Mouse (Mus musculus) Patski (cell line): ENCODE data around the gene Gpr62. TPM values are rescaled to one million over a fixed set of nuclear protein-coding genes. Genes with fewer than 3 reads are reported as not detected.

Experiments
- ATAC-seq: fragments of 100-300 bp; one replicate; pipeline ENCODE4 v1.8.0; 2021
- CTCF ChIA-PET: fragments of 350-600 bp; sonication (Branson Sonifier 250); formaldehyde crosslinking; loops from one replicate; lab custom pipeline; 2022; ENCODE audit warnings: inconsistent platforms; lab: Charles Lee
- POLR2A ChIA-PET: fragments of 350-600 bp; sonication (Branson Sonifier 250); formaldehyde crosslinking; loops from one replicate; lab custom pipeline; 2022; ENCODE audit warnings: antibody characterized with exemption, inconsistent platforms; lab: Charles Lee
- DNase-seq: peaks from one replicate; pipeline ENCODE4 v3.0.0-alpha.2; 2011; ENCODE audit warnings: low read depth, low spot score
- H3K27me3 ChIP-seq: fragments of 371-371 bp; one replicate; pipeline ENCODE4 v1.5.1; 2021
- CTCF ChIP-seq: fragments of 100-300 bp; IDR thresholded peaks from one replicate; pipeline ENCODE4 v1.5.1; 2021
- in situ Hi-C: fragments of 300-500 bp; cut with MboI; formaldehyde crosslinking; loops from 3 replicates; pipeline ENCODE4 v1.11.1; 2018; ENCODE audit warnings: low pct_unique_long_range_greater_than_20kb, mixed read lengths
- polyA plus RNA-seq: library from polyadenylated mRNA; unstranded; gene quantifications from one replicate; pipeline ENCODE4 v1.2.3, GENCODE M21; 2021

Gene Gpr62
- polyA plus RNA-seq, 1 experiment from 2014 or later: 0.05 TPM

DNA sequence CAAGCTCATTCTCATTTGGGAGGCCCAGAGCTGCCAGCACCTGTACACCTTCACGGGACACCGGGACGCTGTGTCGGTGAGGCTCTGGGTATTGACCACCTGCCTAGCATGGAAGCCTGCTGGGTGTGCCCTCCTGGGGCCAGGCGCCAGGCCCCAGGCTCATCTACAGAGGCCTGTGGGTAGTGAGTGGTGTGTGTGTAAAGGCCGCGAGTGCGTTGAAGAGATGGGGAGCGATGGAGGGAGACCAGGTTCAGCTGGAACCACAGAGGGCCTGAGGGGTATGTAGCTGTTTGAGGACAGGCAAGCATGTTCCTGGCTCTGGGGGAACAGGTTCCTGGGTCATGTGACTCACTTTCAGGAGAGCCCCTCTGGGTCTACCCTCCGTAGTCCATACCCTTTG, 17.4 kb upstream of the Gpr62 start:
- ChIA-PET POLR2A (no interaction called here), CTCF (no interaction called here)
- in situ Hi-C loops: no loop called here
- ATAC-seq (no peak), DNase-seq (no peak)
- no peak for TF ChIP-seq CTCF
- no peaks in the 10 kb centered on the region for H3K27me3 ChIP-seq

DNA sequence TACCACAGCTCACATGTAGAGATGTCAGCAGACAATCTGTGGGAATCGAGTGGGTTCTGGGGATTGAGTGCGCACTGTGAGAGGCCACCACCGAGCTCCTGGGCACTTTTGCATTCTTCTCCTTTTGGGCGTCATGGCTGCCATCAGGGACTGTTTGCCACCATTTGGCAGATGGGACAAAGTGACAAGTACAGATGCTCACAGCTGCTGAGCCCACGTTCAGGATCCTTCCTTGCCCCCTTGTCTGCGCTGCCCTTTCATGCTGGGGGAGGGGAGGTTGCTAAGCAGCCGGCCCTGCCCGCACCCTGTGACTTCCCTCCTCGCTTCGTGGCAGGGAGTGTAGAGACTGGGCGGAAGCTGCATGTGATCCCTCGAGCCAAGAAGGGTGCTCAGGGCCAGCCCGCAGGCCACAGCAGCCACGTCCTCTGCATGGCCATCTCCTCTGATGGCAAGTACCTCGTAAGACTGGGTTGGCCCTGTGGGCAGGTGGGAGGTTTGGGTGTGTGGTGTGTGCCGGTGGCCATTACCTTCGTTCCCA, 16.9 kb upstream of the Gpr62 start:
- no peak for ATAC-seq
- in situ Hi-C loops: no loop called here
- CTCF ChIA-PET: no interaction called here
- DNase-seq: no peak
- no peak for TF ChIP-seq CTCF
- H3K27me3 ChIP-seq: no peaks in the 10 kb centered on the region
- POLR2A ChIA-PET: no interaction called here

GRCm38 (mm10) chr9:106481676-106482075, 15.9 kb upstream of the Gpr62 start:
- CTCF ChIA-PET: no interaction called here
- in situ Hi-C loops: no loop called here

DNA sequence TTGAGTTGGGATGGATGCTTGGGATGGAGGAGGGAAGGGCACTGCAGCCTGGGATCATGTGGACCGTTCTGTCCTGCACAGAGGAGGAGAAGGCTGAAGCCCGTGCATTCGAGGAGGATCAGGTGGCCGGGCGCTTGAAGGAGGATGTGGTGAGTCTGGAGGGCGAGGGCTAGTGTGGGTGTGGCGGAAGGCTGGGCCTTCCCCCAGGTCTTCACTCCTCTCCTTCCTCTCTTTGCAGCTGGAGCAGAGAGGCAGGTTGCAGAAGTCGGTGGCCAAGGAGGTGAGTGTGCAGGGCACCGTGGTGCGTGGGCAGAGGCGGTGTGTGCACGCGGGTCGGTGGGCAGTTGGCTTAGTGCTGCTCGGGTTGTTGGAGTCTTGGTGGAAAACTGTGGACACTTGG, 15.3 kb upstream of the Gpr62 start:
- no peaks in the 10 kb centered on the region for H3K27me3 ChIP-seq
- TF ChIP-seq CTCF: no peak
- DNase-seq: no peak
- ChIA-PET CTCF (no interaction called here), POLR2A (no interaction called here)
- ATAC-seq: no peak
- in situ Hi-C loops: no loop called here

More at GRCm38 (mm10) chr9:106481676-106482075, 15.9 kb upstream of the Gpr62 start:
- no peak for TF ChIP-seq CTCF
- no peaks in the 10 kb centered on the region for H3K27me3 ChIP-seq
- DNase-seq (no peak), ATAC-seq (no peak)
- POLR2A ChIA-PET: no interaction called here

- no peak for TF ChIP-seq CTCF
- in situ Hi-C loops: no loop called here
- CTCF ChIA-PET: no interaction called here
- H3K27me3 ChIP-seq: no peaks in the 10 kb centered on the region
- ATAC-seq (no peak), DNase-seq (no peak)
- POLR2A ChIA-PET: no interaction called here
These were observed 14.8 kb upstream of the Gpr62 start for GRCm38 (mm10) chr9:106480541-106480940.

DNA sequence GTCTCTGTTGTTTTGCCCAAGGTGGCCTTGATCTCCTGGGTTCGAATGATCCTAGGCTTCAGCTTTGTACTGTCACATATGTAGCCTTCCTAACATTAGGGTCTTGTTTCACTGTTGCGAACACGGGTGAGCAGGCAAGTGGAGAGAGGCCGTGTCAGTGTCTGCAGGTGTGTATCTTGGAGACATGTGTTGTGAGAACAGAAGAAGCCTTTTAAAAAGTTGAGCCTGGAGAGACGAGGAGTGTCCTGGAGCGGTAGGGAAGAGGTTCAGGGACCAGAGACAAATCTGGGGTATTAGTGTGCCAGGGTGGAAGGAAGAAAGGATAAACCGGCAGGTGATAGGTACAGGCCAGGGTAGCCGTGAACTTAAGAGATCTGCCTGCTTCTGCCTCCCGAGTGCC, 12.4 kb upstream of the Gpr62 start:
- CTCF ChIA-PET: interaction anchor here (1.3 to 3.7 kb wide), 4 partner anchors 29 to 266 kb away, joined by 3 to 33 read pairs (median 19); partner anchors contain the start of genes Abhd14a and Rpl29
- no peaks in the 10 kb centered on the region for H3K27me3 ChIP-seq
- ATAC-seq (no peak), DNase-seq (no peak)
- no peak for TF ChIP-seq CTCF
- in situ Hi-C loops: loop anchor here (5.0 kb wide), 2 partner anchors 41 to 106 kb away; partner anchors contain the start of gene Acy1
- POLR2A ChIA-PET: interaction anchor here (0.8 kb wide), 1 partner anchor 25 kb away, joined by 3 read pairs; the partner anchor contains the start of gene Pcbp4

DNA sequence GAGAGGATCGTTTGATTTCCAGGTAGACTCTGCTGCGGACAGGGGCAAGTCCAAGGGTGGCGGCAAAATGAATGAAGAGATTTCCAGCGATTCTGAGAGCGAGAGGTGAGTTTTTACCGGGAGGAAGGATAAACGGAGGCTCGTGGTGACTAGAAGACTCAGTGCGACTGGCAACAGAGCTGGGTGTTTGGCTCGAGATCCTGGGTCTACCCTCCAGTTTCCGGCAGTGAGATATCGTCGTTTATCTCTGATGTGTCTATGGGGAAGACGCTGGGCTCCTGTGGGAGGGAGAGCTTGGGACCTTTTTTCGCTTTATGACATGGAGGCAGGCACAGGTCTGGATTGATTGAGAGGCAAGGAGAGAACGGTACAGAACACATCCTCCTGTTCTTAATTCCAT, 11.9 kb upstream of the Gpr62 start:
- H3K27me3 ChIP-seq: no peaks in the 10 kb centered on the region
- in situ Hi-C loops: loop anchor here (5.0 kb wide), 2 partner anchors 40 to 105 kb away; partner anchors contain the start of gene Acy1
- CTCF ChIA-PET: interaction anchor here (0.6 to 3.7 kb wide), 19 partner anchors 18 to 306 kb away, joined by 3 to 33 read pairs (median 4); partner anchors contain the start of genes Abhd14a, Acy1 and Rpl29
- no peak for ATAC-seq
- POLR2A ChIA-PET: interaction anchor here (0.8 kb wide), 1 partner anchor 25 kb away, joined by 3 read pairs; the partner anchor contains the start of gene Pcbp4
- DNase-seq: no peak
- no peak for TF ChIP-seq CTCF

GRCm38 (mm10) chr9:106476924-106477484, 11.3 kb upstream of the Gpr62 start, which contains the start of gene Parp3:
Parp3 (minus strand) TSS chr9:106476949.
- no peak for TF ChIP-seq CTCF
- CTCF ChIA-PET: interaction anchor here (0.6 to 3.7 kb wide), 27 partner anchors 14 to 305 kb away, joined by 3 to 33 read pairs (median 4); partner anchors contain the start of genes Abhd14a, Acy1 and Rpl29
- POLR2A ChIA-PET: interaction anchor here (0.7 to 2.0 kb wide), 6 partner anchors 23 to 312 kb away, joined by 3 to 12 read pairs (median 4); partner anchors contain the start of genes Pcbp4 and Rad54l2
- peak; percentile 91 for ATAC-seq
- no peaks in the 10 kb centered on the region for H3K27me3 ChIP-seq
- in situ Hi-C loops: loop anchor here (5.0 kb wide), 2 partner anchors 40 to 105 kb away; partner anchors contain the start of gene Acy1
- no peak for DNase-seq

GRCm38 (mm10) chr9:106476002-106476923, 10.5 kb upstream of the Gpr62 start:
- in situ Hi-C loops: loop anchor here (5.0 kb wide), 2 partner anchors 39 to 104 kb away; partner anchors contain the start of gene Acy1
- H3K27me3 ChIP-seq: no peaks in the 10 kb centered on the region
- TF ChIP-seq CTCF: no peak
- POLR2A ChIA-PET: interaction anchor here (0.7 to 2.0 kb wide), 6 partner anchors 22 to 313 kb away, joined by 3 to 12 read pairs (median 4); partner anchors contain the start of genes Pcbp4 and Rad54l2
- peak; percentile 92 for DNase-seq
- CTCF ChIA-PET: interaction anchor here (0.7 to 3.7 kb wide), 25 partner anchors 14 to 304 kb away, joined by 3 to 33 read pairs (median 4); partner anchors contain the start of genes Abhd14a, Acy1 and Rpl29
- ATAC-seq: peak; percentile 70
